Mouse (Mus musculus): ENCODE measurements around the gene Cd7.

- TF ChIP-seq CTCF (IDR thresholded peaks at IDR 0.05; ENCODE audit: low read depth) (no peak), EP300 (IDR thresholded peaks at IDR 0.05; ENCODE audit: low read depth) (no peak)
Measured at GRCm38 (mm10) chr11:121080330-121080729, 41.1 kb upstream of the Cd7 start.
